Mouse (Mus musculus) heart, postnatal 36 days (tissue): Measurements from ENCODE around the gene Lamc3. TPM values are rescaled to one million over a fixed set of nuclear protein-coding genes. Genes with fewer than 3 reads are reported as not detected.

ENCODE experiments used
- DNase-seq, 2 experiments: peaks; one replicate each; pipeline ENCODE4 v3.0.0; 2021 to 2022
- intact Hi-C: fragments of 180-260 bp; cut with DNase I; formaldehyde crosslinking; loops from one replicate; pipeline ENCODE4 v1.15.1; 2025
- total RNA-seq, 2 experiments: library from RNA; stranded (reverse); gene quantifications; 2 replicates each; pipeline ENCODE4 v1.2.3; 2021

The Lamc3 gene
- total RNA-seq, 2 experiments from 2014 or later = 0.67 to 1.0 TPM

GRCm38 (mm10) chr2:31964191-31964590 lies 77.1 kb downstream of the Lamc3 start:
- DNase-seq = no peak
- intact Hi-C loops = no loop called here

DNA sequence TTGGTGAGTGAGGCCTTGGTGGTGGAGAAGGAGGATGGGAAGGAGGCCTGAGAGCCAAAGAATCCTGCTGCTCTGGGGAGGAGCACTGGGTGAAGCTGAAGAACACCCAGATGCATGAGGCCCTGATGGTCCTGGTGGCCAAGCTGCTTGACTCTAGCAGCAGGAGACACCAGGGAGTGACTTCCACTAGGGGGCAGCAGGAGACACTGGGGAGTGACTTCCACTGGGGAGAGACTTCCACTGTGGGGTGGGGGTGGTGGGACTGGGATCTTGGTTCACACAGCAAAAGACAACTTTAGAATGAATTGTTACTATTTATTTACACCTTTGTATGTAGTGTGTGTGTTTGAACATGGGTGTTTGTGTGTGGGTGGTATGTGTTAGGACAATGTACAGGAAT lies 78.0 kb downstream of the Lamc3 start:
- intact Hi-C loops = no loop called here
- peak in 1 of 2 experiments; percentile 25 for DNase-seq

DNA sequence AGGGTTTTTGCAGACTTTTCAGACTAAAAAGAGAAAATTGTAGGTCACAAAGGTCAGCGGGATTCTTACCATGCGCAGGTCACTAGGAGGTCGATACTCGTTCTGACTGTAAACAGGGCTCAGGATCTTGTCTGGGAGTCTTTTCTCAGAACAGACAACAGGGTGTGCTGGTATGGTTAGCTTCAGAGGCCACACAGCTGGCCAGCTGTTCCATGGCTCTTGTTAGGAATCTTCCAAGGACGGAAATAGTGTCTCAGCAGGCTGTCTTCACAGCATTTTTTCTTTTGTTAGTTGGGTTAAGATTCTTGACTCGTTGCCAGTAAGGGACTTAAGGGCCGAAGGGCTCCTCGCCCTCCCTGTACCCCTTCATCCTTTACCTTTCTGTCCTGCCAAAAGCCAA lies 79.7 kb downstream of the Lamc3 start:
- intact Hi-C loops = no loop called here
- no peak for DNase-seq

DNA sequence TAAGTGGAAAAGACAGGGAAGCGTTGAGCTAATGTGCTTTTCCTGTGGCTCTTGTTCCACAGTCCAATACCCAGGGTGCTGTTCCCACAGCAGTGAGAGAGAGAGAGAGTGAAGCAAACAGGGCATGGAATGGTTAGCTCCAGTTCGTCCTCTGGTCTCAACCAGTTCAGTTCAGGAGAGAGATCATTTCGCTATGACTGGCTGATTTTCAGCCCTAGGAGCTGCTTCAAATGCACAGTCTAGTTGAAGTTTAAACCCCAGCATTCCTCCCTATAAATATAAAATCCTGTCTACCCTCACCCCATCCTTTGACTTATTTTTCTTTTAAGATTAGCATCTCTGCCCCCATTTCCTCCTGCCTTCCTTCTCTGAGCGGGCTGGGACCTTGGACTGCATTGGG lies 85.5 kb downstream of the Lamc3 start:
- no peak for DNase-seq
- intact Hi-C loops = loop anchor here (5.0 kb wide), 1 partner anchor 165 kb away; no protein-coding TSS in a partner anchor

DNA sequence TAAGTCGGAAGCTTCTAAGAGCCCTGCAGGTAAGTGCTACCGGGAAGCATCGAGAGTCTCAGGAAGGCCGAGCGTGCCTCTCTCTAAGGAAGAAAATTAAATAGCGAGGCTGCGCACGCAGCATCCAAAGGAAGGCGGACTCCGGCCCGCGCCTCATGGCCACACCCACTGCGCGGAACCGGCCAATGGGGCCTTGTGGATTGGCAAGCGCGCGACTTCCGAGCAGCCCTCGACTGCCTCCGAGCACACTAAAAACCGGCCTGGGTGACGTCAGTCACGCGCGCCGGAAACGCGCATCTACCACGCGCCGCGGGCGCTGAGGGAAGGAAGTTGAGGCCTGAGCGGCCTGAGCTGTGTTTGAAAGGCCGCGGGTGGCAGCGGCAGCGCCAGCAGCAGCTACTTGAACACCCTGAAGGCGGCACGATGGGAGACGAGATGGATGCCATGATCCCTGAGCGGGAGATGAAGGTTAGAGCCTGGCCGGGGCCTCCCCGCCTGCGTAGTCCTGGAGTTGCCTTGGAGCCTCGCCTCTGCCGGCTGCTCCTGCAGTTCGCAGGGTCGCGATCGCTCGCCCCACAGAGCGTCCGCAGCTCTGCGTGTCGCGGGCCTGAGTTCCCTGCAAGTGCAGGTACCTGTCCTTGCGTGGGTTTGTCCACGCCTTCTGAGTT lies 87.2 kb downstream of the Lamc3 start, which contains the start of gene Nup214:
TSS of gene Nup214 (plus strand) at position 296 of the 668 bp plus-strand sequence.
- peak; percentile 99 to 100 for DNase-seq
- intact Hi-C loops = loop anchor here (5.0 kb wide), 1 partner anchor 163 kb away; no protein-coding TSS in a partner anchor

DNA sequence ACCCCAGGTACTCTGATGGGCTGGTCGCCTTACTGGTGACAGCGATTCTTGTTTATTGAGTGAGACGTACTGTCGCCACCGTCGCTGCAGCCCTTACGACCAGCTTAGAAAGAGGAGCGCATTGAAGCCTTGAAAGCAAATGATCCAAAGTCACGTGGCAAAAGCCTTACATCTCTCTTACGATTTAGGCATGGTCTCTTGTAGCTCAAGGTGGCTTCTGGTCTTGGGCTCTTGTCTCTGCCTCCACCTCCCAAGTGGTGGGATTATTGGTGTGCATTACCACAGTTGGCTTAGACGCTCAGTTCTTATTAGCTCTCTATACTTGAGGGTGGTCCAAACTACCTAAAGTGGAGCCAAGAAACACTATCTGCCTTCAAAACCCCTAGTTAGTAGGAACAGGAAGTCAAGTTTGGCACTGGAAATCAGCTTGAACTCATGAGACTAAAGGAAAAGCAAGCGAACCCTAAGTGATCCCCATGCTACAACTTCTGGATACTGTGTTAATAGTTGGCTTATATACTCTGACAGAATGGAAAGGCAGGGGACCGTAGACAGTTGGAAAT lies 87.8 kb downstream of the Lamc3 start:
- DNase-seq = no peak
- intact Hi-C loops = loop anchor here (5.0 kb wide), 1 partner anchor 162 kb away; no protein-coding TSS in a partner anchor

DNA sequence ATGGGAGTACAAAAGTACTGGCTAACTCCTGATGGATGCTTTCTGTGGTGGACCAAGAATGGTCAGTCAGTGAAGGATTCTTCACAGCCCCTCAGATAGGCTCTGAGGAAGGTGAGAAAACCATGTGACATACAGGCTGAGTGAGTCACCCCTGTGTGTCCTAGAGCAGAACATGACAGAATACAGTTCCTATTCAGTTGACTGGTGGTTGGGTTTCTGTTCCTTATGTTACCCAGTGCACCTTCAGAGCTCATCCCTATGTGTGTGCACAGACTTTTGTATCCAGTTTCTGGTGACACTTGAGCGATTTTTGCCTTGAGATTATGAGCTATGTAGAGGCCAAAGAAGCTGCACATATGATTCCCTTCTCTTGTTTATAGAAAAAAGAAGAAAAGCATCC lies 100.7 kb downstream of the Lamc3 start:
- no peak for DNase-seq

GRCm38 (mm10) chr2:31990961-31991360 lies 103.9 kb downstream of the Lamc3 start:
- intact Hi-C loops = no loop called here
- DNase-seq = no peak

More for the DNA sequence above, 100.7 kb downstream of the Lamc3 start:
- intact Hi-C loops = no loop called here

DNA sequence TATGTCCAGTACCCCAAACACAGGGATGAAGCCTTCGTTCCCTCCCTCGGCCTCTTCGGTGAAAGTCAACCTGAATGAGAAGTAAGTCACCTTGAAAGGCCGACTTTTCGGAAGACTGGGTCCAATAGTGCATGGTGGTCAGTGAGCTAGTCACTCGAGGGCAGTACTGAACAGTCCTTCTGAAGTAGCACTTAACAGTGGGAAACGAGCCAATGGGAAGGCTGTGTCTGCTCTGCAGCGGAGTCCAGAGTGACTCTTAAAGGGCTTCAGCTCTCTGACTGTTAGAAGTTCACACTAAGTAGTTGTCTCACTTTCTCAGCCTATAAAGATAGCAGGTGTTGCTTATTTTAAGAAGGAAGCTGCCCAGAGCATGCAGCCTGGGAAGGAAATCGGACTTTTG lies 107.8 kb downstream of the Lamc3 start:
- DNase-seq = no peak
- intact Hi-C loops = no loop called here

DNA sequence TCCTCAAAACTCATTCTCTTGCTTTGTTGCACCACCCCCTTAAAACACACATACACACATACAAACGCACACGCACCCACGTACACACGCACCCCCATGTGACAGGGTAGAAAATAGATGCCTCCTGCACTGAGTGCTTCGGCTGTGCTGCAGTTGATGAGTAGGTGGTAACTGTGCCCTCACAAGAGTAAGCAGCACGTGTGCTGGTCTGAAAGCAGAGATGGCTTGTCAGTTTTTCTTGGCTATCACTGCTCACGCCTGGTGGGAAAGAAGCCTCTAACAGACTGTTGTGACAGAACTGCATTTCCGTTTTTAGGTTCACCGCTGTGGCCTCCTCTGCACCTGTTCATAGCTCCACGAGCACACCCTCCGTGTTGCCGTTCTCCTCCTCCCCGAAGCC lies 109.0 kb downstream of the Lamc3 start:
- DNase-seq = no peak
- intact Hi-C loops = no loop called here

Other genes with a start within 250 kb of the Lamc3 start
- not detected for gene Prdm12, start 247.3 kb upstream of the Lamc3 start, total RNA-seq
- 10 to 100 TPM in 1 of 2 experiments, 1 to 10 TPM in 1; 9.4 to 10.7 TPM for gene Exosc2, start 216.6 kb upstream of the Lamc3 start, total RNA-seq
- gene Abl1, start 198.9 kb upstream of the Lamc3 start, total RNA-seq = 10 to 100 TPM; 31.8 to 32.8 TPM
- not detected for gene Qrfp, start 76.7 kb upstream of the Lamc3 start, total RNA-seq
- gene Fibcd1, start 41.3 kb upstream of the Lamc3 start, total RNA-seq = not detected
- gene Aif1l, start 62.8 kb downstream of the Lamc3 start, total RNA-seq = 1 to 10 TPM; 1.6 to 3.2 TPM
- gene Nup214, start 87.1 kb downstream of the Lamc3 start, total RNA-seq = 10 to 100 TPM; 33.4 to 34.5 TPM
- gene Fam78a, start 197.6 kb downstream of the Lamc3 start, total RNA-seq = 10 to 100 TPM; 14.3 to 15.8 TPM
- 10 to 100 TPM; 24.7 to 32.1 TPM for gene Plpp7, start 208.2 kb downstream of the Lamc3 start, total RNA-seq